30 mouse cellular contexts compared by ENCODE assay signal in the genomic region with DNA sequence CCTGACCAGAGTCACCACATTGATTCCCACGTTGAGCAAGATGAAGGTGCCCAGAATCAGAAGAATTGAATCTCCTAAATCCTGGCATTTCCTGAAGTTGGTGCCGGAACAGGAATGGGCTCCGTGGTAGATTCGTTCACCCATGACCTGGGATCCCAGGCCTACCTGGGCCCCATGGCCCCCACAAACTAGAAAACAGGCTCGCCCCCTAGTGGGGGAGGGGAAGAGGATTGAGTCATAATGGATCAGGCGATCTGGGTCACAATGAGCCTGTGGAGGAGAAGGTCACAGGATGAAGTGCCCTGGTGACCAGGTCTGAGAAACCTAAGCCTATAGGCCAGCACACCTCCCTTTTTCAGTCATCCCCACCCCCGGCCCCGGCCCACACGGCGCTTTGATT. TPM values are rescaled to one million over a fixed set of nuclear protein-coding genes. Genes with fewer than 3 reads are reported as not detected.
DNase-seq lines count a peak whose midpoint lies in the region; ATAC-seq and TF ChIP-seq lines count a peak whose summit lies in the region.
"Had no signal": no experiment of that assay in that cellular context is flagged by ENCODE, and none has a peak within 500 bp of the region (broad histone marks: within the 10 kb centered on the region; RNA-seq: fewer than 3 reads in every experiment).

TSS of gene Gm39566 (minus strand) at position 144 of the 400 bp plus-strand sequence.

- no peak within 1 kb of the TSS for H3K27ac ChIP-seq in layer of hippocampus, adult 2 months
- H3K27ac ChIP-seq in thymus, adult 2 months (ENCODE audit: control insufficient read depth, insufficient read depth, low read length), result no peak within 1 kb of the TSS
- H3K27ac ChIP-seq in MEL (ENCODE audit: control insufficient read depth, low read depth, low read length), result no peak within 1 kb of the TSS
- H3K27ac ChIP-seq in hindbrain, embryonic 13.5 days, result no peak within 1 kb of the TSS
- H3K27ac ChIP-seq: embryonic facial prominence, embryonic 10.5 days; forebrain, embryonic 15.5 days; heart, embryonic 13.5 days; hindbrain, embryonic 12.5 days; limb, embryonic 13.5 days; liver, embryonic 15.5 days; midbrain, embryonic 10.5 days; neural tube, embryonic 15.5 days had no signal

- TF ChIP-seq CTCF in layer of hippocampus, adult 2 months (conservative IDR thresholded peaks at IDR 0.05), result 0 out of 2 replicates have a peak, but pooled peaks have one; percentile 9
- peak; percentile 28; the same call in 1 of the 2 replicates for TF ChIP-seq CTCF in thymus, adult 2 months (IDR thresholded peaks at IDR 0.05; ENCODE audit: borderline replicate concordance, control insufficient read depth, extremely low read depth, insufficient read depth, low read length, poor library complexity)
- TF ChIP-seq CTCF in MEL (IDR thresholded peaks at IDR 0.05 in 2 of 3, conservative IDR thresholded peaks at IDR 0.05 in 1 of 3; ENCODE audit: control insufficient read depth in 1 of 3, insufficient read depth in 1 of 3, low read depth in 2 of 3, low read length in 3 of 3, poor library complexity in 1 of 3, severe bottlenecking in 1 of 3), result peak in 2 of 3 experiments; percentile 29 to 31; a peak in 3 of 6 replicates

- H3K27me3 ChIP-seq in thymus, adult 2 months (ENCODE audit: control insufficient read depth, insufficient read depth, low read length), result no peaks in the 10 kb centered on the region
- H3K27me3 ChIP-seq in MEL (ENCODE audit: control insufficient read depth in 1 of 2, insufficient read depth in 2 of 2, low read length in 2 of 2), result peaks cover 2 to 5% of the 10 kb centered on the region in 2 experiments
- H3K27me3 ChIP-seq in hindbrain, embryonic 13.5 days, result 0 out of 2 replicates have a peak, but pooled peaks cover 3% of the 10 kb centered on the region
- H3K27me3 ChIP-seq: forebrain, embryonic 15.5 days; hindbrain, embryonic 12.5 days; limb, embryonic 13.5 days; neural tube, embryonic 15.5 days had no signal

- ATAC-seq in hindbrain, embryonic 13.5 days (ENCODE audit: low FRiP score), result no peak
- ATAC-seq: forebrain, embryonic 15.5 days had no signal

- H3K36me3 ChIP-seq in thymus, adult 2 months (ENCODE audit: control insufficient read depth, insufficient read depth, low read length), result no peaks in the 10 kb centered on the region
- H3K36me3 ChIP-seq in MEL (ENCODE audit: control insufficient read depth in 1 of 2, insufficient read depth in 2 of 2, low read length in 2 of 2), result no peaks in the 10 kb centered on the region
- no peaks in the 10 kb centered on the region for H3K36me3 ChIP-seq in hindbrain, embryonic 13.5 days
- H3K36me3 ChIP-seq: embryonic facial prominence, embryonic 10.5 days; forebrain, embryonic 15.5 days; heart, embryonic 13.5 days; hindbrain, embryonic 12.5 days; limb, embryonic 13.5 days; liver, embryonic 15.5 days; midbrain, embryonic 10.5 days; neural tube, embryonic 15.5 days had no signal

- no peak within 1 kb of the TSS for H3K4me2 ChIP-seq in hindbrain, embryonic 13.5 days
- H3K4me2 ChIP-seq: forebrain, embryonic 15.5 days; heart, embryonic 13.5 days; hindbrain, embryonic 12.5 days; limb, embryonic 13.5 days; liver, embryonic 15.5 days; neural tube, embryonic 15.5 days had no signal

- no peaks in the 10 kb centered on the region for H3K9me3 ChIP-seq in MEL (replicated peaks; ENCODE audit: insufficient read depth, low read length)
- H3K9me3 ChIP-seq in hindbrain, embryonic 13.5 days, result no peaks in the 10 kb centered on the region
- H3K9me3 ChIP-seq: forebrain, embryonic 15.5 days; liver, embryonic 15.5 days had no signal

- TF ChIP-seq RAD21 in MEL (IDR thresholded peaks at IDR 0.05; ENCODE audit: low read depth, low read length), result peak; percentile 10

- no peak for DNase-seq in layer of hippocampus, adult 2 months (ENCODE audit: low spot score in 2 of 2)
- no peak for DNase-seq in layer of hippocampus, adult 8-10 months (ENCODE audit: low spot score in 2 of 2)
- DNase-seq in thymus, adult 2 months, result peak; percentile 34
- no peak for DNase-seq in thymus, postnatal 36 days
- no peak for DNase-seq in MEL (ENCODE audit: low read depth, low spot score)
- DNase-seq in thymus, postnatal 4 days, result peak; percentile 56
- DNase-seq: adrenal gland, postnatal 25 days; cerebellum, adult 11 months; cerebellum, postnatal 10 days; gastrocnemius, postnatal 25 days; heart, adult 18-20 months; heart, postnatal 14 days; kidney, adult 11 months; kidney, postnatal 14 days; layer of hippocampus, adult 9-11 months; lung, postnatal 10 days had no signal

- no peaks in the 10 kb centered on the region for H3K79me2 ChIP-seq in MEL (ENCODE audit: control insufficient read depth, insufficient read depth, low read length, poor library complexity)

- no peak within 1 kb of the TSS for H3K4me3 ChIP-seq in layer of hippocampus, adult 2 months
- no peak within 1 kb of the TSS for H3K4me3 ChIP-seq in thymus, adult 2 months (ENCODE audit: control insufficient read depth, insufficient read depth, low read length)
- H3K4me3 ChIP-seq in MEL (ENCODE audit: control insufficient read depth in 1 of 2, insufficient read depth in 1 of 2, low read depth in 2 of 2, low read length in 2 of 2), result no peak within 1 kb of the TSS
- H3K4me3 ChIP-seq in hindbrain, embryonic 13.5 days, result no peak within 1 kb of the TSS
- H3K4me3 ChIP-seq: embryonic facial prominence, embryonic 10.5 days; forebrain, embryonic 15.5 days; heart, embryonic 13.5 days; hindbrain, embryonic 12.5 days; limb, embryonic 13.5 days; liver, embryonic 15.5 days; midbrain, embryonic 10.5 days; neural tube, embryonic 15.5 days had no signal

- no peak for TF ChIP-seq POLR2A in thymus, adult 2 months (IDR thresholded peaks at IDR 0.05; ENCODE audit: control insufficient read depth, extremely low read depth, insufficient read depth, low read length, poor library complexity)
- TF ChIP-seq POLR2A in MEL (IDR thresholded peaks at IDR 0.05; ENCODE audit: control insufficient read depth in 1 of 2, insufficient read depth in 1 of 2, low read depth in 1 of 2, low read length in 2 of 2, poor library complexity in 1 of 2), result no peak

- no peak for TF ChIP-seq EP300 in MEL (IDR thresholded peaks at IDR 0.05; ENCODE audit: low read depth in 1 of 2, low read length in 2 of 2)

- no peaks in the 10 kb centered on the region for H3K4me1 ChIP-seq in thymus, adult 2 months (replicated peaks; ENCODE audit: control insufficient read depth, insufficient read depth, low read length)
- H3K4me1 ChIP-seq in MEL (ENCODE audit: control insufficient read depth in 1 of 2, insufficient read depth in 2 of 2, low read length in 2 of 2), result no peaks in the 10 kb centered on the region
- no peaks in the 10 kb centered on the region for H3K4me1 ChIP-seq in hindbrain, embryonic 13.5 days (replicated peaks)
- H3K4me1 ChIP-seq: embryonic facial prominence, embryonic 10.5 days; forebrain, embryonic 15.5 days; heart, embryonic 13.5 days; hindbrain, embryonic 12.5 days; limb, embryonic 13.5 days; liver, embryonic 15.5 days; midbrain, embryonic 10.5 days; neural tube, embryonic 15.5 days had no signal

- 78% methylated on average over 10 of the region's 10 CpGs for WGBS in thymus, adult 2 months
- 70% methylated on average over 10 of the region's 10 CpGs for WGBS in hindbrain, embryonic 13.5 days

- no peak within 1 kb of the TSS for H3K9ac ChIP-seq in MEL (ENCODE audit: control insufficient read depth, low read depth, low read length, poor library complexity, severe bottlenecking)
- no peak within 1 kb of the TSS for H3K9ac ChIP-seq in hindbrain, embryonic 13.5 days
- H3K9ac ChIP-seq: forebrain, embryonic 15.5 days; heart, embryonic 13.5 days; hindbrain, embryonic 12.5 days; limb, embryonic 13.5 days; liver, embryonic 15.5 days; neural tube, embryonic 15.5 days had no signal

TF ChIP-seq in MEL, 35 proteins besides CTCF, POLR2A, EP300 and RAD21:
- 0 out of 2 replicates have a peak, but pooled peaks have one; percentile 30 for TF ChIP-seq SMC3 (IDR thresholded peaks at IDR 0.05; ENCODE audit: low read depth, low read length)
- no peak for TF ChIP-seq KAT2A (conservative IDR thresholded peaks at IDR 0.05; ENCODE audit: low read depth, low read length)
- 0 out of 2 replicates have a peak, but pooled peaks have one; percentile 22 for TF ChIP-seq ZC3H11A (IDR thresholded peaks at IDR 0.05; ENCODE audit: low read depth, low read length)
- TF ChIP-seq MAZ (IDR thresholded peaks at IDR 0.05; ENCODE audit: low read depth, low read length), result 0 out of 2 replicates have a peak, but pooled peaks have one; percentile 38
- no peak for TF ChIP-seq ETS1 (IDR thresholded peaks at IDR 0.05; ENCODE audit: low read depth, low read length)
TF ChIP-seq in MEL: peak in this region for 3.

RNA-seq across cellular contexts. Expression of gene Gm39566, which starts in this region (rescaled TPM):
- total RNA-seq in layer of hippocampus, adult 2 months (2021), result not detected
- not detected for total RNA-seq in layer of hippocampus, adult 8-10 months (2022)
- polyA plus RNA-seq in thymus, adult 2 months (2012; rRNA removed), result 0.05 TPM in 1 of 2 replicates, not detected in the other
- 0.04 TPM in 1 of 2 replicates, not detected in the other for total RNA-seq in MEL (2012; rRNA removed)
- polyA plus RNA-seq in MEL (2012; ENCODE audit: insufficient read depth in 1 of 2, insufficient read length in 2 of 2, low read depth in 1 of 2, low replicate concordance in 2 of 2, missing spikeins in 1 of 2), result not detected
- not detected in 2 replicates for polyA plus RNA-seq in hindbrain, embryonic 13.5 days (2015; fragmentation: Nextera tagmentation; extraction: Ambion mirVana)
- total RNA-seq: adrenal gland, postnatal 25 days; gastrocnemius, postnatal 25 days; heart, adult 18-20 months; heart, postnatal 14 days; left cerebral cortex, adult 18-20 months; left cerebral cortex, postnatal 25 days; midbrain, postnatal 0 days had no signal
- polyA plus RNA-seq: C2C12; cortical plate, adult 2 months; embryonic facial prominence, embryonic 10.5 days; forebrain, embryonic 15.5 days; heart, embryonic 13.5 days; hindbrain, embryonic 12.5 days; limb, embryonic 13.5 days; liver, embryonic 15.5 days; midbrain, embryonic 10.5 days; midbrain, postnatal 0 days; neural tube, embryonic 15.5 days had no signal

Comparison
In these comparisons a context has a peak if more than half of its experiments do, and no peak if none do; other contexts are left out.
1. Peak in DNase-seq in thymus, adult 2 months; RNA of the gene not detected or under 1 TPM.